9 mouse cellular contexts compared by ENCODE assay signal in genomic region chr12:40175171-40175570, GRCm38 (mm10). TPM values are rescaled to one million over a fixed set of nuclear protein-coding genes. Genes with fewer than 3 reads are reported as not detected.
"Had no signal": no experiment of that assay in that cellular context is flagged by ENCODE, and none has a peak within 500 bp of the region (broad histone marks: within the 10 kb centered on the region; RNA-seq: fewer than 3 reads in every experiment).

No protein-coding gene starts in this region.

RNA-seq across cellular contexts. Expression of gene Lsmem1, which starts 24.1 kb away (rescaled TPM):
- polyA plus RNA-seq: hindbrain, embryonic 10.5 days; hindbrain, embryonic 12.5 days; hindbrain, embryonic 14.5 days; hindbrain, embryonic 16.5 days; intestine, embryonic 14.5 days; intestine, embryonic 16.5 days; intestine, postnatal 0 days; kidney, embryonic 14.5 days; large intestine, adult 2 months had no signal

RNA-seq across cellular contexts. Expression of gene Scin, which starts 41.1 kb away (rescaled TPM):
- polyA plus RNA-seq: hindbrain, embryonic 14.5 days; hindbrain, embryonic 16.5 days had no signal
